Mouse (Mus musculus): ENCODE results near the gene Astn2.

Gene Astn2

GRCm38 (mm10) chr4:65958369-65959187 is 445.8 kb downstream of the Astn2 start:
- DNase-seq: no peak

GRCm38 (mm10) chr4:65951918-65952317 is 452.5 kb downstream of the Astn2 start:
- no peak for DNase-seq

DNA sequence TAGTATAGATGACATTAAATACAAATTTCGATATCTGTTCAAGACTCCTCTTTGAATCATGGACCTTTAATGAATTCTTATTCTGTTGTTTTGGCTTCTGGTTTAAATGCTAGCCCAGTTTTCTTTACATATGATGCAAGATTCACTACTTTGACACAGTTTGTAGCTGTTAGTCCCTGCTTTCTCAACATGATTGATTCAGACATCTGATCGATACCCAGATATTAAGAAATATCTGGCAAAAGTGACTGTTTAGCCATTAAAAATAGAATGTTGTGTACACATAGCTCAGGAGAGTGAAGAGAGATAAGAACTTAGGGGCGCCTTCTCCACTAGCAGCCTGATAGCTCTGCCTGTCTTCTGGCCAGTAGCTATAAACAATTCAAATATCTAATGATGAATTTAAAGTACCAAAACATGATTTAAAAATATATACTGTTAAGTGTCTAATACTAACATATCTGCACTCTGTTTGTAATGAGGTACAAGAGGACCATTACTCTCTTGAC is 457.2 kb downstream of the Astn2 start:
- DNase-seq: no peak

GRCm38 (mm10) chr4:65946021-65946420 is 458.4 kb downstream of the Astn2 start:
- no peak for DNase-seq

DNA sequence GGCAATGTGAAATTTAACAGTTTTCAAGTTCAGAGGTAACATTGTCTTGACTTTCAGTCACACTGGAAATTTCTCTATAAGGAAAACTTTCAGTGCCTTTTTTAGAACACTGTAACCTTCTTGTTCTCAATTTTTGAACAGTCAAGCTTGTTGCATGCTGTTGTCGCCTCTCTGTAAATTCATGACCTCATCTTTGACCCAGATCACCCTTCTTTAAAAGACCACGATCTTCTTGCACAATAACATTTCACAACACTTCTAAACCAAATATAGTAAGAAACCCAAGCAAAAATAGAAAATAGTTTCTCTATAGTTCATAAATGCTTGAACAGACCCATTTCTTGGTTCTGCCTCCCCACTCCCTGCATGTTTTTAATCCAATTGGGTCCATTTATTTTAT is 473.5 kb downstream of the Astn2 start:
- no peak for DNase-seq

GRCm38 (mm10) chr4:65920294-65920693 is 484.1 kb downstream of the Astn2 start:
- DNase-seq: no peak

DNA sequence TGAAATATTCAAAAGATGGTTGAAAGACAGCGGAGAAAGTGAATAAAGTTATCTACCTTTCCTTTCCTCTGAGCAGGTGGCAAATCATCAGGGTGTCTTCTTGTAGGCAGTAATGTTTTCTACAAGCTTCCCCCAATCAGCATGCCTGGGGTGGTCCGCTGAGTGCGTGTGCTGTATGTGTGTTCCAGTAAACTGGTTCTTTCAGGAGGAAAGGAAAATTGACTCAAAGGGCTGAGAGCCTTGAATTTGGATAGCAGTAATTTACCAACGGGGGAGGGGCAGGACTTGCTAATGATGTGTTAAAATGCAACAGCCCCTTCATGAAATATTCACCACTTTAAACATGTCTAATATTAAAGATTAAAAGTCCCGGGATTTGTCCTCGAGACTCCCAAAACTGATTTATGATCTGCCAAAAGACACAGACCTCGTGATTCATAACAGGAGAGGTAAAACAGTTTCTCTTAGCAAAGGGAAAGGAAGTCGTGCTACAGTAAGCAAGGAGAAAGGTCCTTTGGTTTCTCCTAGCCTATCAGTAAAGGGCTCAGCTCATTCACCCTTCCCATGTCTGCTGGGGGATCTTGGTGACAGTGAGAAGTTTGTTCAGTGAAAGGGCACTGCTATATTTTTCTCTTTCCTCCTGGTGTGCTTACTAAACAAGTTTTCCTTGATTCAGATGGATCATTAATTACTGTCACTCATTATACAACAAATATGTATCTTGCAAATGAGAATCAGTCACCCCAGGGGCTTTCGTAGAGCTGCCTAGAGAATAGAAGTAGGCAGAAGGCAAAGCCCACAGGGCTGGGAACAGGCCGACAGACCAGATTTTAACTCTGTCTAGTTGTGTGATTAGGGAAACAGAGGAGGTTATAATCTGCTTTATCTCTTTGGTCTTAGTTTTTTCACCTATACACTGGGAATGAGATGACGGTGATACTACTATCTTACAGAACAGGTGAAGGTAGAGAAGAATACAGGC is 488.1 kb downstream of the Astn2 start:
- DNase-seq: no peak

DNA sequence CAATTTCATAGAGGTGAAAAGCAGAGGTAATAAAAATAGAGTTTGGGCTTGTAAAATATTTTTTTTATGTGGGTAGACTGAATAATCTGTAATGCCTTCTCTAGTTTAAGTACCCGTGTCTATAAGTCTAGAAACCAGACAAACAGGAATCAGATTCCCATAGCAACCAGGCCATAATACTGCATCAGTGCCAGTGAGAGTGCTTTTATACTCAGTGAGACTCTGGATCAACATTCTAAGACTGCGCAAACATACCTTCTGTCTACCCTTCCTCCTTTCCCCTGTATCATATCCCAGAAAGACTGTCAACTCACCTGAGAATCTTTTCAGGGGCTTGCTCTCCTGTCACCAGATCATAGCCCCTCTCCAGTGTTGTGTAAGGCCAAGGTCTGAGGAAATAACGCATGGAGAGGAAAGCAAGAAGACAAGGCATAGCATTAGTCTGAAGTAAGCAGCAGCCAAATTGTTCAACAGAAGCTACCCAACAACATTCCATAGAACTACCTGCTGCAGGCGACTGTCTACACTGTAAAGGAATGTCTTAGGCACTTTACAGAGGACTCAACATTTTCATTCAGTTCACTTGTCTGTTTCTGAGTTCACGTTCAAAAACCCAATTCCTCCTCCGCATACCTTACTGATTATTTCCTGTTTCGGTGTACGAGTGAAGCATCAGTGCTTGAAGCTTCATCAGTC is 492.0 kb downstream of the Astn2 start:
- DNase-seq: no peak

DNA sequence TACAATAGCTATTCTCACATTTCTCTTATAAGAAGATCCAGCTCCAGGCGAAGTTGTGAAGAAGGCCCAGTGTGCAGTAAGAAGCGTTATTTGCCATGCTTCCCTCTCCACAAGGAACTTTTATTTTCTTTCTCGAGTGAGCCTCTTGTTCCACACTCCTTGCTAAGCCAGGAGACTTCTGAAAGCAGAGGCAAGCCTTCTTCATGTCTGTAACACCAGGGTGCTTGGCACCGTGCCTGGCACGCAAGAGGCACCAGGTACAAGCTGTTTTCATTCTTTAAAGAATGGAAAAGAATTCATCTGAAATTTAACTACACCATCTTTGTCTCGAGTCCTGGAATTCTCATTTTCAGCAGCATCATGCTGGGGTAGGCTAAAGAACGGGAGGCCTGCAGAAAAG is 496.8 kb downstream of the Astn2 start:
- DNase-seq: no peak

- no peak for DNase-seq
These were observed 499.4 kb downstream of the Astn2 start for GRCm38 (mm10) chr4:65904963-65905362.

- no peak for DNase-seq
These were observed 508.1 kb downstream of the Astn2 start for GRCm38 (mm10) chr4:65896092-65897027.

DNA sequence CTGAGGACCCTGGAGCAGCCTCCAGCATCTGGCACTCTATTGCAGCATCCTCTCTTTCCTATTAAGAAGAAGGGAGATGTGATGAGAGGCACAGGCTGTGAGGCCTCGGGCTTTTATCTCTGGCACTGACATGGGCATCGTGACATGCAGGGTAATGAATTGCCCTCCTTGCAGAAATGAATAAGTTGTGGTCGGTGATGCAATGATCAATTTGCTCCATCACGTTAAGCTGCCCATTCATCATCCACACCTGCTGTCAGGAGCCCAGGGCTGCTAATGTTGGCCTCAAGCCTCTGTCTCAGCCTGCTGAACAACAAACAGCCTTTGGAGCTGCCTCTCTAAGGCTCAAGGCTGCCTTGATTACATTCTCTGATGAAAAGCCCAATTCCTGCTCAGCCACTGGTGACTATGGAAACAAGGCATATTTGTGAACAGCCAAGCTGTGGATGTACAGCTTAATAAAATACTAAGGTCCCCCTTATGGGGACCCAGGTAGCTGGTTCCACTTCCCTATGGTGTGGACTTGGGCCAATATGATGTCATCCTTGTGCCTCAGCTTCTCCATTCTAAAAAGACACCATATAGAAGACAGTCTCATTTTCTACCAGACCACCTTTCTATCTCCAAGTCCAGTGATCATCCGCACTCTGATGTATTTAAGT is 515.9 kb downstream of the Astn2 start:
- DNase-seq: no peak

GRCm38 (mm10) chr4:65886862-65887261 is 517.5 kb downstream of the Astn2 start:
- DNase-seq: no peak

DNA sequence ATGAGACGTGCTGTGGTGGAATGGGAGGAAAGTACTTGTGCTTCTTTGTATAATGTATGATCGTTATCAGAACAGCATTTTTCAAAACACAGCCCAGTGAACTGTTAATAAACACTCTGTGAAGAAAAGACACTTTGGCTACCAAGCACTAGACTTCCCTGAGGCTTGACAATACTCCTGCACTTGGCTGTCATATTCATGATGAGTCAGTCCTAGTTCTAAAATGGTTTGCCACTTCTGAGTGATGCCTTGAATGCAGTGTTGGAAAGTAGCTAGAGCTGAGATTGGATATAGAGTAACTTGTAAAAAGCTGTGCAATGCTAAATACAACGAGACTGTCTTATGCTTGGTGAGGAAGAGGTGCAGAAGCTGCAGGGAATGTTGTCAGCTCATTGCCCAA is 518.5 kb downstream of the Astn2 start:
- DNase-seq: no peak

DNA sequence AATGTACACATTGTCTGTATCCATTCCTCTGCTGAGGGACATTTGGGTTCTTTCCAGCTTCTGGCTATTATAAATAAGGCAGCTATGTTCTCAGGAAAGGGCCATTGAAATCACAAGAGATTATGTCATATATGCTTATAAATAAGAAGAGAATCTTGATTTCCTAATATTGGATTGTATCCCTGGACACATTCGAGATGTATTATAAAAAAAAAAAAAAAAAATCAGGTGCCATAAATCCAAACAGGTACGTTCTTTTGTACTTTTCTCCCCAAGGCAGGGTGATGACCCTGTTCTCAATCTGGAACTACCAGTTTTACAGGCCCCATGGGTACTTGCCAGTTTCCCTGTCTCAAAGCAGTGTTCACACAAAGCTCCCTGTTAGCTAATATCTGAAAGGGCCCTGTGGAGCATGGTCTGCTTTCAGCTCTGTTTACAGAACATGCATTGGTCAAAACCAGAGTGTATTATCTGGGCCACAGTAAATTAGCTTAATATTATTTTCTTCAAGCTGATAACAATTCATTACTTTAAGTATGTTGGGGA is 530.1 kb downstream of the Astn2 start:
- DNase-seq: no peak

DNA sequence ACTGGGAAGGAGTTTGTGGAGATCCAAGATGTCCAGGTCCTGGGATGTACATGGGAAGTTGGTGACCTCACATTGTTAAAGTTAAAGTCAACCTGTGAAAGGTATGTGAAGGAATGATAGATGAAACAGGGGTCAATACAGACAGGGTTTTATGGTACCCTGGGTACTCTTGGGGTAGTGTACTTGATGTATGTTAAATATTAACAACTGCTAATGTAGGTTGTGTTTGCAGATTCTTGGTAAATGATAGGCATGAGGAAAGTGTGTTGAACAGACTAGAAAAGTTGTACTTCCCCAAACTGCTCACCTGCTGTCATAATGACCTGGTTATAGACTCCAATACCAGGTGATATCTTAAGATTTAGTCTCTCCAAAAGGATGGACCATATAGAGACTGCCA is 539.9 kb downstream of the Astn2 start:
- no peak for DNase-seq

- no peak for DNase-seq
These were observed 561.2 kb downstream of the Astn2 start for GRCm38 (mm10) chr4:65843191-65843590.

GRCm38 (mm10) chr4:65839550-65840000 is 564.8 kb downstream of the Astn2 start:
- DNase-seq: no peak

GRCm38 (mm10) chr4:65838781-65839180 is 565.6 kb downstream of the Astn2 start:
- no peak for DNase-seq

- DNase-seq: no peak
These were observed 571.4 kb downstream of the Astn2 start for GRCm38 (mm10) chr4:65832971-65833370.

DNA sequence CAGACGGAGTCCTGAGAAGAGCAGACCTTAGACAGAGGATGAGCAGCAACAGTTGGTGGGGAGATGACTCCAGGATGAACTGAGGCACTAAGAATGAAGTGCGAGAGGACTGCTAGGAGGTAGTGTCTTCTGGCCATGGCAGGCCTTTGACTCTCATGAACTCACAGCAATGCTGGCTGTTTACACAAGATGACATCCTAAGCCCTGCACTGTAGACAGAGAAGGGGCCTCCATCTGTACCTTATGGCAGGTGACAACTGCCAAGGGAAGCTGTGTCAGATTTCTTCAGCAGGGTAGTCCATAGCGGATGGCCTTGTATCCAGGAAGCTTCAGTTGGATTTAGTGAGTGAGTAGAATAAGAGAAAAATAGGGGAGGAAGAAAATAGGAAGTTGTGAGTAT is 572.5 kb downstream of the Astn2 start:
- DNase-seq: no peak
